Mouse (Mus musculus) embryonic stem cell, embryonic (primary cell): Measurements from ENCODE around the gene Fhl3.

Experiments
- CTCF ChIA-PET, 4 experiments: fragments of 300-600 bp in 2 of 4; fragments of 350-600 bp in 2 of 4; sonication (Branson Sonifier 250); formaldehyde crosslinking; loops; one replicate each; lab custom pipeline; 2022; ENCODE audit warnings: inconsistent platforms in 2 of 4; lab: Charles Lee
- POLR2A ChIA-PET, 4 experiments: fragments of 300-600 bp in 2 of 4; fragments of 350-600 bp in 2 of 4; sonication (Branson Sonifier 250); formaldehyde crosslinking; loops; one replicate each; lab custom pipeline; 2022; ENCODE audit warnings: antibody characterized with exemption in 4 of 4, inconsistent platforms in 1 of 4; lab: Charles Lee

Gene Fhl3

GRCm38 (mm10) chr4:124712618-124713017 is 12.1 kb downstream of the Fhl3 start:
- ChIA-PET POLR2A (interaction anchor here in 1 of 4 experiments (1.0 to 1.6 kb wide), 2 partner anchors 19 to 35 kb away, joined by 3 to 4 read pairs; partner anchors contain the start of gene Utp11), CTCF (no interaction called here)

GRCm38 (mm10) chr4:124713850-124714249 is 13.3 kb downstream of the Fhl3 start:
- CTCF ChIA-PET: interaction anchor here (0.6 to 1.7 kb wide), 17 partner anchors 12 to 385 kb away, joined by 3 to 7 read pairs (median 4); partner anchors contain the start of genes Mtf1 (in 2 of the 4), Fhl3 (in 1 of the 4), Inpp5b (in 1 of the 4) and Utp11 (in 1 of the 4)
- POLR2A ChIA-PET: interaction anchor here in 3 of 4 experiments (0.6 to 3.6 kb wide), 22 partner anchors 10 to 149 kb away, joined by 3 to 19 read pairs (median 7); partner anchors contain the start of genes Fhl3 (in 3 of the 3), Utp11 (in 2 of the 3), Maneal (in 1 of the 3) and Mtf1 (in 1 of the 3)

DNA sequence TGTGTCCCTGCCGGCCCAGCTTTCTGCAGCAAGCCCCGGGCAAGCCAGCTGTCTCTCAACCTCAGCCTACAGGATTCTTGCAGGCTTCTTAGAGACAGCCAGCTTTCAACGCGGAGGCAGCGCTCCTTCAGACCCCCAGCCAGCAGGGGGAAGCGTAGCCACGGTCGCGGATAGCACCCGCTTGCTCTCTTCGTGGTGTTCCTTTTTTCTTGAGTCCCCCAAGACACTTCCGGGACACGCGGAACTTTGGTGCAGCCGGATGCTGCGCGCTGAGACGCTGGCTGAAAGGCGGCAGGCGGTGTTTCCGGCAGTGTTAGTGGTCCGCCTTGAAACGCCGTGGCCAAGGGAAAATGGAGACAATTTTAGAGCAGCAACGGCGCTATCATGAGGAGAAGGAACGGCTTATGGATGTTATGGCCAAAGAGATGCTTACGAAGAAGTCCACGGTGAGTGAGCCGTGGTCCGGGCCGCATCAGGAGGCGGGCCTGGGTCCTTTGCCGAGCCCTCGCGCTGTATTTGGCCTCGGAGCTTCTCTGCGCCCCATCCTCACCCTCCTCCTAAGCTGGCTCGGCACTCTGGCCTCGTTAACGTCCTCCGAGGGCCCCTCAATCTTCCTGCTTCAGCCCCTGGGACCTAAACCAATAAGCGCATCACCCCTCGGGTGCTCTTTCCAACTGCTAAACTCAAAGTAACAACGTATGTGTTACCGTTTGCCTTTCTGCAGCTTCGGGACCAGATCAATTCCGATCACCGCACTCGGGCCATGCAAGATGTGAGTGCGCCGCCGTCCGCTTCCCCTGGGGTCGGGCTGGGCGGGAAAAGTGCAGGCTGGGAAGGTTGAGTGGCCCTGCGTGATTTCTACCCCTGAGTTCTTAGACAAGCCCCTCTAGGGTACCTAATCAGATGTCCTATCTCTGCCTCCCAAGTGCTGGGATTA is 14.3 kb downstream of the Fhl3 start, which contains the start of gene Sf3a3:
Gene Sf3a3, plus strand, starts transcription at position 232 of the 937 bp plus-strand sequence.
- CTCF ChIA-PET: interaction anchor here (0.6 to 1.7 kb wide), 19 partner anchors 11 to 384 kb away, joined by 3 to 8 read pairs (median 4); partner anchors contain the start of genes Mtf1 (in 2 of the 4), Fhl3 (in 1 of the 4), Inpp5b (in 1 of the 4) and Utp11 (in 1 of the 4)
- POLR2A ChIA-PET: interaction anchor here (0.6 to 3.6 kb wide), 34 partner anchors 9 to 192 kb away, joined by 3 to 19 read pairs (median 6); partner anchors contain the start of genes Fhl3 (in 3 of the 4), Utp11 (in 3 of the 4), Maneal (in 1 of the 4) and Mtf1 (in 1 of the 4)

DNA sequence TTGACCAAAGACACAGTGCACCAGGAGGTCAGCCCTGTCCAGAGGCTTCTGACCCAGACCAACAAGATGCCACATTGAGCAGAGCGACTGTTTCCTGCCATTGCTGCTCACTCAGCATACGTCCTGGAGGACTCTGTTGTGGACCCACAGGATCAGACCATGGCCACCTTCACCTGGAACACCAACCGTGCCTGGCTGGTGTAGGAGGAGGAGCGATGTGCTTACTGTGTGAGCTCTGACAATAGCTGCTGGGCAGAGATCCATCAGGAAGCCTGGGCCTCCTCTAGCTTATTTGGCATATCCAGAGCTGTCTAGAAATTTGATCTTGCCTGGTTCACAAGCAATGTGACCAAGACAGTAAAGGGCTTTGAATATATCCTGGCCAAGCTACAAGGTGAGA is 18.6 kb downstream of the Fhl3 start:
- POLR2A ChIA-PET: no interaction called here
- CTCF ChIA-PET: interaction anchor here in 1 of 4 experiments (0.6 kb wide), 1 partner anchor 98 kb away, joined by 3 read pairs; no protein-coding TSS in a partner anchor

- ChIA-PET POLR2A (interaction anchor here (1.0 to 2.9 kb wide), 8 partner anchors 8 to 40 kb away, joined by 3 to 12 read pairs (median 4); partner anchors contain the start of gene Sf3a3 (in 1 of the 4)), CTCF (interaction anchor here in 2 of 4 experiments (0.6 to 1.7 kb wide), 2 partner anchors 12 to 97 kb away, joined by 3 to 4 read pairs; partner anchors contain the start of gene Sf3a3 (in 1 of the 2))
Observed at GRCm38 (mm10) chr4:124726121-124726520, 25.6 kb downstream of the Fhl3 start.

GRCm38 (mm10) chr4:124736952-124737351 is 36.5 kb downstream of the Fhl3 start:
- ChIA-PET CTCF (interaction anchor here in 3 of 4 experiments (0.6 to 2.0 kb wide), 10 partner anchors 14 to 111 kb away, joined by 3 to 8 read pairs (median 3); partner anchors contain the start of genes Mtf1 (in 1 of the 3) and Utp11 (in 1 of the 3)), POLR2A (interaction anchor here in 3 of 4 experiments (0.9 to 3.4 kb wide), 11 partner anchors 9 to 125 kb away, joined by 3 to 15 read pairs (median 5); partner anchors contain the start of genes Sf3a3 (in 2 of the 3), Maneal (in 1 of the 3) and Mtf1 (in 1 of the 3))

- POLR2A ChIA-PET: interaction anchor here in 3 of 4 experiments (0.9 to 3.4 kb wide), 12 partner anchors 10 to 124 kb away, joined by 3 to 15 read pairs (median 4); partner anchors contain the start of genes Sf3a3 (in 2 of the 3), Maneal (in 1 of the 3) and Mtf1 (in 1 of the 3)
- CTCF ChIA-PET: interaction anchor here (0.6 to 2.0 kb wide), 12 partner anchors 13 to 110 kb away, joined by 3 to 8 read pairs (median 3); partner anchors contain the start of genes Mtf1 (in 1 of the 4), Sf3a3 (in 1 of the 4) and Utp11 (in 1 of the 4)
Observed at GRCm38 (mm10) chr4:124737486-124737885, 37.0 kb downstream of the Fhl3 start.

DNA sequence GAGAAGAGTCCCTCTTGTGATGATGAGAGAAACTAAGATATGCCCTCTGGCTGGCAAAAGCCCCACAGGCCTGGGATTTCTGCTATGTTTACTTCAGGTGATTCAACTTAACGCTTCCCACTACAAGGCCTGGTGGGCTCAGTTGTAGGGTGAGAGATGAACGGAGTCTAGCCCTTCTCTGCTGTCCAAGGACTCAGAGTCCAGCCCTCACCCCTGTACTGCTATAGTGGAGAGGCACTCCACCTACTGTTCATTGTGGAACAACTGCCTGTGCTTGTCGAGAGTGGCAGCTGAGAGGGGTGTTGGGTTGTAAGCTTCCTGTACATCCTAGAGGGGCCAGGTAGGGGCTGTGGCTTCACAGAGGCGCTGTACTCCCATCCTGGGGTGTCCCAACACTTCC is 37.5 kb downstream of the Fhl3 start:
- CTCF ChIA-PET: interaction anchor here in 3 of 4 experiments (0.7 to 2.0 kb wide), 10 partner anchors 22 to 999 kb away, joined by 3 to 7 read pairs (median 3); partner anchors contain the start of genes Sf3a3 (in 1 of the 3) and Utp11 (in 1 of the 3)
- POLR2A ChIA-PET: interaction anchor here in 3 of 4 experiments (0.9 to 3.4 kb wide), 12 partner anchors 9 to 124 kb away, joined by 3 to 15 read pairs (median 4); partner anchors contain the start of genes Sf3a3 (in 2 of the 3), Maneal (in 1 of the 3) and Mtf1 (in 1 of the 3)

GRCm38 (mm10) chr4:124738783-124739182 is 38.3 kb downstream of the Fhl3 start:
- POLR2A ChIA-PET: interaction anchor here in 3 of 4 experiments (0.5 to 2.8 kb wide), 13 partner anchors 8 to 109 kb away, joined by 3 to 15 read pairs (median 4); partner anchors contain the start of gene Sf3a3 (in 1 of the 3)
- CTCF ChIA-PET: interaction anchor here in 3 of 4 experiments (0.8 to 2.0 kb wide), 5 partner anchors 24 to 1000 kb away, joined by 3 to 7 read pairs (median 4); partner anchors contain the start of genes Sf3a3 (in 1 of the 3) and Utp11 (in 1 of the 3)

- POLR2A ChIA-PET: interaction anchor here in 3 of 4 experiments (0.7 to 1.9 kb wide), 10 partner anchors 9 to 91 kb away, joined by 3 to 9 read pairs (median 3); partner anchors contain the start of gene Mtf1 (in 1 of the 3)
Observed at GRCm38 (mm10) chr4:124741376-124742343, 41.2 kb downstream of the Fhl3 start, which contains the start of gene Inpp5b. TSS of gene Inpp5b (plus strand) at chr4:124741850.

DNA sequence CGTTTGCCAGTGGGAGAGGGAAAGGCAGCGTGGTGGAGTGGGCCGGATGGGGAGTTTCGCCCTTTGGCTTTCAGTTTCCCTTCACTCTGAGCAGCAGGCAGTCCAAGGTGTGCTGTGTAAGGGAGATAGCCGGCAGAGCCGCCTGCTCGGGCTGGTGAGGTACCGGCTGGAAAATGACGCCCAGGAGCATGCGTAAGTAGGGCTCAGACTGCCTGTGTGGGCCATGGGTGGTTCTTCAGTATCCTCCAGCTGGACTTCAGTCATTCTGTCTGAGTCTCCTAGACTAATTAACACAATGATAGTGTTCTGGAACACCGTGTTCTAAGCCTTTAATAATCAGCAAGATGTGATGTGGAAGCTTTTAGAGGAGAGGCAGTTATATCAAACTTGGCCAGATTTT is 42.3 kb downstream of the Fhl3 start:
- ChIA-PET CTCF (interaction anchor here in 1 of 4 experiments (1.2 kb wide), 2 partner anchors 49 to 104 kb away, joined by 3 read pairs; partner anchors contain the start of gene Utp11), POLR2A (interaction anchor here in 3 of 4 experiments (0.7 to 1.9 kb wide), 8 partner anchors 8 to 90 kb away, joined by 3 to 9 read pairs (median 4); partner anchors contain the start of gene Mtf1 (in 1 of the 3))

More at GRCm38 (mm10) chr4:124741376-124742343, 41.2 kb downstream of the Fhl3 start, which contains the start of gene Inpp5b:
- CTCF ChIA-PET: interaction anchor here in 1 of 4 experiments (1.1 to 1.2 kb wide), 3 partner anchors 27 to 106 kb away, joined by 3 read pairs; partner anchors contain the start of genes Sf3a3 and Utp11

- ChIA-PET CTCF (interaction anchor here in 1 of 4 experiments (0.7 kb wide), 2 partner anchors 19 to 101 kb away, joined by 4 read pairs; no protein-coding TSS in a partner anchor), POLR2A (interaction anchor here in 3 of 4 experiments (0.6 to 2.0 kb wide), 8 partner anchors 8 to 312 kb away, joined by 3 to 5 read pairs (median 4); no protein-coding TSS in a partner anchor)
Observed at GRCm38 (mm10) chr4:124746577-124746976, 46.1 kb downstream of the Fhl3 start.

DNA sequence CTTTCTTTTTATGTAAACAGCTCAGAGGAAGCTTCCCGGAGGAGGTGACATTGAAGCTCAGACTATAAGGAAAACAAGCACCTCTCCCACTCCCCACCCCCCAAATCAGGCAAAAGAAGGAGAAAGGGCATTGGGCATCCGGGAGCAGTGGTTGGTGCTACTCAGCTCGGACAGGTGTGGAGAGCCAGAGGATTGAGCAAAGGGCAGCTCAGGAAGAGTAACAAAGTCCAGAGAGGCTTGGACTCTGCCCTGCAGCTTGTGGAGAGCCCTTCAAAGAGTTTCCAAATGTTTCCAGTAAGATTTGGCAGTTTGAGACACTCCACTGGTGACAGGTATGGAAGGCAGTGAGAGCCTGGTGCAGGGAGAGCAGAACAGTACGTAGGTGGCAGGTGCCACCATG is 47.4 kb downstream of the Fhl3 start:
- POLR2A ChIA-PET: interaction anchor here (0.5 to 2.0 kb wide), 6 partner anchors 9 to 192 kb away, joined by 3 to 5 read pairs (median 4); no protein-coding TSS in a partner anchor
- CTCF ChIA-PET: interaction anchor here in 2 of 4 experiments (0.6 to 1.4 kb wide), 5 partner anchors 37 to 520 kb away, joined by 3 to 5 read pairs (median 4); partner anchors contain the start of genes Fhl3 (in 1 of the 2) and Mtf1 (in 1 of the 2)

- CTCF ChIA-PET: interaction anchor here (0.5 to 1.1 kb wide), 8 partner anchors 14 to 1527 kb away, joined by 3 to 8 read pairs (median 4); partner anchors contain the start of gene Mtf1 (in 2 of the 4)
- POLR2A ChIA-PET: interaction anchor here (0.6 to 2.4 kb wide), 24 partner anchors 8 to 431 kb away, joined by 3 to 10 read pairs (median 3); partner anchors contain the start of genes Inpp5b (in 2 of the 4), Mtf1 (in 1 of the 4), Sf3a3 (in 1 of the 4) and Utp11 (in 1 of the 4)
Observed at GRCm38 (mm10) chr4:124751300-124752250, 51.1 kb downstream of the Fhl3 start.
